Mouse (Mus musculus): ENCODE measurements around the gene Gnat1.

DNA sequence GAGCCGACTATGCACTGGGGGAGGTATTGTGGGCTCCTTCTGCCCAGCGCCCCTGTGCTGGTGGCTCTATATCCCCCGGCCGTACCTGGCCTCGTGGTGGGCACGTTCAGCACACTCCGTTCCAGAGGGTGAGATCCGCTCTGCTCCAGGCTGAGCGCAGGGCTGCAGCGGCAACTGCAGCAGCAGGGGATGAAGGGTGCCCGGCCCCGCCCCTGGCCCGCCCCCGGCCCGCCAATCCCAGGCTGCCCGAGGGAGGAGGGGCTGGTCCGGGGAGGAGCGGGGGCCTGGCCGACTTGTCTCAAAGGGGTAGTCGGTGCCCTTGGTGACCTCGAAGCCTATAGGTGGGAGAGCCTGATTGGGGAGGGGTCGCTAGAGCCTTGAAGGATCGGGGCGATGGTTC, 12.3 kb downstream of the Gnat1 start:
- TF ChIP-seq CTCF (IDR thresholded peaks at IDR 0.05) (no peak), EP300 (IDR thresholded peaks at IDR 0.05) (no peak)
